Mouse (Mus musculus) telencephalon, adult 2 months (tissue): Measurements from ENCODE around the gene Slc1a2.
A peak's percentile ranks its signal among the peaks of the same experiment; 100 is the strongest.

Experiments
- DNase-seq: peaks from one replicate; pipeline ENCODE4 v3.0.0-alpha.2; 2011; ENCODE audit warnings: low read depth, low spot score

Gene Slc1a2

GRCm38 (mm10) chr2:102663339-102663738, 4.9 kb downstream of the Slc1a2 start:
- no peak for DNase-seq

GRCm38 (mm10) chr2:102663865-102664264, 5.4 kb downstream of the Slc1a2 start:
- no peak for DNase-seq

GRCm38 (mm10) chr2:102667981-102668380, 9.5 kb downstream of the Slc1a2 start:
- no peak for DNase-seq

- no peak for DNase-seq
These were observed 11.1 kb downstream of the Slc1a2 start for GRCm38 (mm10) chr2:102669580-102669979.

GRCm38 (mm10) chr2:102674582-102674981, 16.1 kb downstream of the Slc1a2 start:
- no peak for DNase-seq

- no peak for DNase-seq
These were observed 16.8 kb downstream of the Slc1a2 start for GRCm38 (mm10) chr2:102675275-102675674.

- no peak for DNase-seq
These were observed 18.4 kb downstream of the Slc1a2 start for GRCm38 (mm10) chr2:102676716-102677312.

GRCm38 (mm10) chr2:102677400-102677799, 18.9 kb downstream of the Slc1a2 start:
- peak; percentile 59 for DNase-seq

- no peak for DNase-seq
These were observed 22.9 kb downstream of the Slc1a2 start for GRCm38 (mm10) chr2:102681351-102681750.

GRCm38 (mm10) chr2:102682168-102682567, 23.7 kb downstream of the Slc1a2 start:
- DNase-seq, result no peak

GRCm38 (mm10) chr2:102685371-102686107, 27.1 kb downstream of the Slc1a2 start:
- no peak for DNase-seq

- no peak for DNase-seq
These were observed 27.6 kb downstream of the Slc1a2 start for GRCm38 (mm10) chr2:102686108-102686450.

- DNase-seq, result no peak
These were observed 35.1 kb downstream of the Slc1a2 start for GRCm38 (mm10) chr2:102693556-102693955.

- DNase-seq, result no peak
These were observed 36.3 kb downstream of the Slc1a2 start for GRCm38 (mm10) chr2:102694750-102695149.

GRCm38 (mm10) chr2:102695541-102695940, 37.1 kb downstream of the Slc1a2 start:
- DNase-seq, result no peak

GRCm38 (mm10) chr2:102697732-102698131, 39.3 kb downstream of the Slc1a2 start:
- DNase-seq, result no peak

- no peak for DNase-seq
These were observed 41.5 kb downstream of the Slc1a2 start for GRCm38 (mm10) chr2:102699921-102700320.

- DNase-seq, result no peak
These were observed 42.2 kb downstream of the Slc1a2 start for GRCm38 (mm10) chr2:102700695-102701094.

- DNase-seq, result no peak
These were observed 42.9 kb downstream of the Slc1a2 start for GRCm38 (mm10) chr2:102701382-102701781.

GRCm38 (mm10) chr2:102703556-102703955, 45.1 kb downstream of the Slc1a2 start:
- peak; percentile 79 for DNase-seq

GRCm38 (mm10) chr2:102704781-102705180, 46.3 kb downstream of the Slc1a2 start:
- DNase-seq, result peak; percentile 78

- no peak for DNase-seq
These were observed 53.1 kb downstream of the Slc1a2 start for GRCm38 (mm10) chr2:102711511-102711910.

- no peak for DNase-seq
These were observed 53.6 kb downstream of the Slc1a2 start for GRCm38 (mm10) chr2:102712049-102712448.
